Mouse (Mus musculus) forebrain, embryonic 15.5 days (tissue): ENCODE data around the gene Dkc1. TPM values are rescaled to one million over a fixed set of nuclear protein-coding genes. Genes with fewer than 3 reads are reported as not detected.

ENCODE experiments used
- ATAC-seq: fragments of 200-750 bp; cut with Nextera tagmentation; replicated peaks from 2 replicates; pipeline ENCODE4 v1.8.0; 2017; ENCODE audit warnings: mild to moderate bottlenecking, moderate TSS enrichment, moderate library complexity
- H3K27ac ChIP-seq: fragments of 300-500 bp; sonication (generic); replicated peaks from 2 replicates; pipeline ENCODE4 v1.5.1; 2015; ENCODE audit warnings: mild to moderate bottlenecking, inconsistent platforms
- H3K27me3 ChIP-seq: fragments of 300-500 bp; sonication (generic); 2 replicates; pipeline ENCODE4 v1.6.1; 2015; ENCODE audit warnings: inconsistent platforms
- H3K36me3 ChIP-seq: fragments of 300-500 bp; sonication (generic); 2 replicates; pipeline ENCODE4 v1.6.1; 2015; ENCODE audit warnings: mild to moderate bottlenecking, inconsistent platforms
- H3K4me1 ChIP-seq: fragments of 300-500 bp; sonication (generic); 2 replicates; pipeline ENCODE4 v1.6.1; 2015; ENCODE audit warnings: inconsistent platforms
- H3K4me2 ChIP-seq: fragments of 300-500 bp; sonication (generic); replicated peaks from 2 replicates; pipeline ENCODE4 v1.6.1; 2015; ENCODE audit warnings: mild to moderate bottlenecking, inconsistent platforms
- H3K4me3 ChIP-seq: fragments of 300-500 bp; sonication (generic); 2 replicates; pipeline ENCODE4 v1.5.1; 2015; ENCODE audit warnings: mild to moderate bottlenecking, inconsistent platforms
- H3K9ac ChIP-seq: fragments of 300-500 bp; sonication (generic); replicated peaks from 2 replicates; pipeline ENCODE4 v1.6.1; 2015; ENCODE audit warnings: mild to moderate bottlenecking, inconsistent platforms
- H3K9me3 ChIP-seq: fragments of 300-500 bp; sonication (generic); 2 replicates; pipeline ENCODE4 v1.6.1; 2016; ENCODE audit warnings: inconsistent platforms
- WGBS: fragments of 180-500 bp; shearing (Covaris S2); methylation state at CpG from one replicate; pipeline ENCODE4 v1.1.7; 2015; ENCODE audit warnings: mixed read lengths; 5-methylcytosine and 5-hydroxymethylcytosine counted together
- polyA plus RNA-seq: library from polyadenylated mRNA; unstranded; fragments of >200 nt; fragmentation: Nextera tagmentation; extraction: Ambion mirVana; gene quantifications from 2 replicates; pipeline ENCODE4 v1.2.1, GENCODE M21; 2015

Dkc1 gene
- polyA plus RNA-seq, 1 experiment from 2014 or later: 71.7 TPM

GRCm38 (mm10) chrX:75152249-75152648 is 56.6 kb downstream of the Dkc1 start:
- Histone ChIP-seq H3K36me3 (no peaks in the 10 kb centered on the region), H3K4me1 (no peaks in the 10 kb centered on the region), H3K27ac (no peak overlapping the region), H3K27me3 (no peaks in the 10 kb centered on the region), H3K9ac (no peak overlapping the region), H3K4me3 (no peak overlapping the region), H3K9me3 (no peaks in the 10 kb centered on the region), H3K4me2 (no peak overlapping the region)
- no peak for ATAC-seq
- 48% methylated on average over 1 of the region's 1 CpGs for WGBS

DNA sequence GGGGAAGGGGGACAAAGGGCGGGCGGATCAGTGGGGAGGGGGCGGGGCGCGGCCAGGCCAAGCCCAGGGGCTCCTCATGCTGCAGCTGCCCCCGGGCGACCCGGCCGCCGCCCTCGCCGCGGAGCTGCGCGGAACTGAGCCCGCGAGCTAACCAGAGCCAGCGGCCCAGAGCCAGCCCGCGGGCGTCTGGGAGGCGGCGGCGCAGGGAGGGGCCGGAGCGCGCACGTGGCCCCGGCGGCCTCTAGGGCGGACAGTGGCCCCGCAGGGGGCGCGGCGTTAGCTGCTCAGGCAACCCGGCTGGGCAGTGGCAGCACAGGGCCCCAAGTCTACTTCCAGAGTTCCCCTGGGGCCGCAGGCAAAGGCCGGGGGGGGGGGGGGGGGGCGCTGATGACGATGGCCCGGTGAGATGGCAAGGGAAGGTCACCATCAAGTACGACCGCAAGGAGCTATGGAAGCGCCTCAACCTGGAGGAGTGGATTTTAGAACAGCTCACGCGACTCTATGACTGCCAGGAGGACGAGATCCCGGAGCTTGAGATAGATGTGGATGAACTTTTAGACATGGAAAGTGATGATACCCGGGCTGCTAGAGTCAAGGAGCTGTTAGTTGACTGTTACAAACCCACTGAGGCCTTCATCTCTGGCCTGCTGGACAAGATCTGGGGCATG is 60.1 kb downstream of the Dkc1 start:
- peak; percentile 78 for ATAC-seq
- no peaks in the 10 kb centered on the region for H3K27me3 ChIP-seq
- no peaks in the 10 kb centered on the region for H3K9me3 ChIP-seq
- H3K4me1 ChIP-seq: no peaks in the 10 kb centered on the region
- peak overlapping the region; percentile 42 for H3K9ac ChIP-seq
- H3K36me3 ChIP-seq: no peaks in the 10 kb centered on the region
- WGBS: 22% methylated on average over 42 of the region's 49 CpGs
- H3K4me3 ChIP-seq: peak overlapping the region; percentile 47
- H3K27ac ChIP-seq: no peak overlapping the region
- H3K4me2 ChIP-seq: peak overlapping the region; percentile 57

Other genes starting within 250 kb of the Dkc1 start
- gene Gab3, start 10.4 kb upstream of the Dkc1 start, polyA plus RNA-seq: 0.96 and 1.0 TPM in 2 replicates
- 17.2 and 19.6 TPM in 2 replicates for gene Mpp1, start 35.2 kb downstream of the Dkc1 start, polyA plus RNA-seq
- not detected in 2 replicates for gene Smim9, start 67.9 kb downstream of the Dkc1 start, polyA plus RNA-seq